Mouse (Mus musculus) ES-E14 (cell line): ENCODE measurements around the gene Vapa. TPM values are rescaled to one million over a fixed set of nuclear protein-coding genes. Genes with fewer than 3 reads are reported as not detected.

Experiments
- DNase-seq: peaks from one replicate; pipeline ENCODE4 v3.0.0-alpha.2; 2013; ENCODE audit warnings: low read depth, low spot score
- H3K27ac ChIP-seq: 2 replicates; pipeline ENCODE4 v1.5.1; 2012; ENCODE audit warnings: low read depth, mild to moderate bottlenecking, low read length, moderate library complexity, mixed read lengths; ENCODE audit not compliant: poor library complexity, insufficient read depth, severe bottlenecking
- H3K36me3 ChIP-seq: 2 replicates; pipeline ENCODE4 v1.6.1; 2012; ENCODE audit warnings: mild to moderate bottlenecking, low read length, moderate library complexity, mixed read lengths; ENCODE audit not compliant: control insufficient read depth, poor library complexity, insufficient read depth, severe bottlenecking
- H3K4me1 ChIP-seq, 2 experiments: fragments of 150-350 bp in 1 of 2; sonication (generic) in 1 of 2; 2 replicates each; pipeline ENCODE4 v1.6.1; 2012; ENCODE audit warnings: low read length in 2 of 2, mild to moderate bottlenecking in 1 of 2, mixed read lengths in 1 of 2; ENCODE audit not compliant: control insufficient read depth in 2 of 2, insufficient read depth in 2 of 2, poor library complexity in 1 of 2
- H3K4me3 ChIP-seq, 2 experiments: fragments of 150-350 bp in 1 of 2; sonication (generic) in 1 of 2; 2 replicates each; pipeline ENCODE4 v1.5.1; 2012; ENCODE audit warnings: low read length in 2 of 2, low read depth in 1 of 2, mild to moderate bottlenecking in 1 of 2, mixed read lengths in 1 of 2; ENCODE audit not compliant: insufficient read depth in 1 of 2, poor library complexity in 1 of 2, severe bottlenecking in 1 of 2
- H3K9ac ChIP-seq: 2 replicates; pipeline ENCODE4 v1.6.1; 2012; ENCODE audit warnings: low read depth, mild to moderate bottlenecking, low read length, mixed read lengths; ENCODE audit not compliant: poor library complexity, insufficient read depth, severe bottlenecking
- H3K9me3 ChIP-seq: fragments of 150-350 bp; sonication (generic); 2 replicates; pipeline ENCODE4 v1.6.1; 2012; ENCODE audit warnings: low read depth, mild to moderate bottlenecking, low read length; ENCODE audit not compliant: control insufficient read depth, insufficient read depth
- CHD2 ChIP-seq: IDR thresholded peaks from 2 replicates; pipeline ENCODE4 v1.6.1; 2014; ENCODE audit warnings: mild to moderate bottlenecking, low read depth, low read length, inconsistent platforms
- HCFC1 ChIP-seq: IDR thresholded peaks from 2 replicates; pipeline ENCODE4 v1.6.1; 2012; ENCODE audit warnings: low read length, inconsistent platforms, borderline replicate concordance; ENCODE audit not compliant: insufficient read depth
- MAFK ChIP-seq: IDR thresholded peaks from 2 replicates; pipeline ENCODE4 v1.6.1; 2014; ENCODE audit warnings: mild to moderate bottlenecking, low read depth, low read length, inconsistent platforms; ENCODE audit not compliant: insufficient read depth
- ZC3H11A ChIP-seq: IDR thresholded peaks from 2 replicates; pipeline ENCODE4 v1.6.1; 2012; ENCODE audit warnings: low read depth, mild to moderate bottlenecking, inconsistent platforms, low read length, borderline replicate concordance
- ZNF384 ChIP-seq: IDR thresholded peaks from 2 replicates; pipeline ENCODE4 v1.6.1; 2012; ENCODE audit warnings: low read depth, low read length, inconsistent platforms
- in situ Hi-C, 2 experiments: fragments of 600-800 bp; cut with MboI; formaldehyde crosslinking; loops; one replicate each; pipeline ENCODE4 v1.15.1; 2025; ENCODE audit warnings: low sequenced_read_pairs in 2 of 2, inconsistent platforms in 1 of 2; ENCODE audit not compliant: unreplicated experiment in 2 of 2
- total RNA-seq: library from RNA; depleted of rRNA; stranded (reverse); fragments of 300-350 nt; gene quantifications from 2 replicates; pipeline ENCODE4 v1.2.3, GENCODE M21; 2012

The Vapa gene
- total RNA-seq, 1 experiment: 78.0 TPM

GRCm38 (mm10) chr17:65558217-65558616, 55.1 kb downstream of the Vapa start:
- in situ Hi-C loops: no loop called here
- H3K9ac ChIP-seq: no peak overlapping the region; the same call in 1 of the 2 replicates
- H3K4me3 ChIP-seq: peak overlapping the region in 1 of 2 experiments; percentile 11; a peak in 2 of 4 replicates
- H3K36me3 ChIP-seq: no peaks in the 10 kb centered on the region
- no peaks in the 10 kb centered on the region for H3K9me3 ChIP-seq
- no peak overlapping the region for H3K27ac ChIP-seq
- peak; percentile 95 for DNase-seq
- H3K4me1 ChIP-seq: peaks cover 0 to 10% of the 10 kb centered on the region in 2 experiments; a peak in 1 of 4 replicates
- TF ChIP-seq MAFK: no peak
- TF ChIP-seq HCFC1: no peak
- peak; percentile 31; the same call in 1 of the 2 replicates for TF ChIP-seq ZC3H11A
- TF ChIP-seq ZNF384: peak; percentile 43; the same call in 1 of the 2 replicates
- no peak for TF ChIP-seq CHD2

DNA sequence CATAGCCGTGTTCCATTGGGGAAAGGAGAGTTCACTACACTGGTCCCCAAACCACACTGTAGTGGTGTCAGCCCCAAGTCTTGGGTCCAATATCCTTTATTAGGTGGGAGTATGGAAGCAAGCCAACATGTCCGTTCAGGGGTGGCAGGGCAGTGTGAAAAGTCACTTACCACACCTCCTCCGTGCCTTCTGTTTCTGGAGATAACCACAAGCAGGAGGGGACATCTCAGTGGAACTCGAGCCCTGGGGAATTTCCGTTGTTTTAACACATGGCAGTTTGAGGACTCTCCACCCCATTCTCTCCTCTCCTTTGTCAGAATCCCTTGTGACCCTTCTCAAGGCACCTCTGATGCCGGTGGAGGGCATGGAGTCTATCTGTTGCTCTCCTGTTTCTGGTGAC, 56.1 kb downstream of the Vapa start:
- Histone ChIP-seq H3K27ac (no peak overlapping the region), H3K4me1 (peaks cover 0 to 10% of the 10 kb centered on the region in 2 experiments; a peak in 1 of 4 replicates), H3K4me3 (no peak overlapping the region), H3K36me3 (no peaks in the 10 kb centered on the region), H3K9me3 (no peaks in the 10 kb centered on the region), H3K9ac (no peak overlapping the region)
- in situ Hi-C loops: no loop called here
- TF ChIP-seq MAFK (no peak), ZC3H11A (no peak), CHD2 (no peak), HCFC1 (no peak), ZNF384 (no peak)
- DNase-seq: no peak

DNA sequence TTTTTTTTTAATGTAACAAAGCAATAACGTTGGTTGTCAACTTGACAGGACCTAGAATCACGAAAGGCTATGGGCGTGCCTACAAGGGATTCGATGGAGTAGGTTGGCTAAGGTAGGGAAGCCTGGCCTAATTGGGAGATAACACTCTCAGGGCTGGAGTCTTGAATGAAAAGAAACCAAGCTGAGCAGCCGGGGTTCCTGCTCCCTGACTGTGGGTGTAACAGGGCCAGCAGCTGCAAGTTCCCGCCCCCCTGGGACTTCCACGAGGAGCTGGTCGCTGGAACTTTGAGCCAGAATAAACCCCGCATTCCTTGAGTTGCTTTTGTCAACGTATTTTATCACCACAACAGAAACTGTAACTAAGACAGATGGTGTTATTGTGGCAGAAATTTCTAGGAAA, 56.6 kb downstream of the Vapa start:
- in situ Hi-C loops: no loop called here
- DNase-seq: no peak
- TF ChIP-seq MAFK (no peak), HCFC1 (no peak), CHD2 (no peak), ZNF384 (no peak), ZC3H11A (no peak)
- H3K9ac ChIP-seq: no peak overlapping the region
- no peaks in the 10 kb centered on the region for H3K36me3 ChIP-seq
- no peaks in the 10 kb centered on the region for H3K9me3 ChIP-seq
- no peak overlapping the region for H3K4me3 ChIP-seq
- no peak overlapping the region for H3K27ac ChIP-seq
- H3K4me1 ChIP-seq: peaks cover 0 to 10% of the 10 kb centered on the region in 2 experiments; a peak in 1 of 4 replicates

DNA sequence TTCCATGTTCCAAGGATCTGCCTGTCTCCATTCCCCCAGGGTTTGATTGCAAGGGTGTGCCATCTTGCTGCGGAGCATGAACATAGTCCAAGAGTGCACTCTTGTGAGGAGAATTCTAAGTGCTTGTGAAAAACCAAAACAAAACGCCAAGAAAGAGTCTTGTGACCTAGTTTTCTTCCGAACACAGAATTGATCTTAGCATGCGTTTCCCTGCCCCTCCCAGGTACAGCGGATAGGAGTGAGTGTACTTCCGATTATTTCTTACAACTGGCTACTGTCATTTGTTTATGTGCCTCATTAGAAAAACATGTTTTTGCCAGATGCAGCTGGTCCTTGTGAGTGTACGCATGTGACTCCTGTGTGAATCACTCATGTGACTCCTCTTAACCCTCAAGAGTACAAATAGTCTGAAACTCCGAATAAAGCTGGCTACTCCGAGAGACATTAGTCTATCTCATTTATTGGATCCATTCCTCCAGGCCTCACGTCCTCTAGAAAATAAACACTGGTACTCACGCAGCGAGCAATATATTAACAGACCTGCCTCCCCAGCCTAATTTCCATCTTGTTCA, 60.8 kb downstream of the Vapa start:
- no peak overlapping the region for H3K9ac ChIP-seq
- DNase-seq: no peak
- no peaks in the 10 kb centered on the region for H3K9me3 ChIP-seq
- H3K36me3 ChIP-seq: no peaks in the 10 kb centered on the region
- no peak overlapping the region for H3K27ac ChIP-seq
- in situ Hi-C loops: no loop called here
- no peak overlapping the region for H3K4me3 ChIP-seq
- H3K4me1 ChIP-seq: peaks cover 0 to 2% of the 10 kb centered on the region in 2 experiments; a peak in 1 of 4 replicates
- no peak for TF ChIP-seq MAFK
- no peak for TF ChIP-seq ZC3H11A
- no peak for TF ChIP-seq HCFC1
- TF ChIP-seq ZNF384: no peak
- no peak for TF ChIP-seq CHD2

GRCm38 (mm10) chr17:65550357-65550756, 63.0 kb downstream of the Vapa start:
- no peak overlapping the region for H3K27ac ChIP-seq
- DNase-seq: no peak
- TF ChIP-seq ZNF384 (no peak), MAFK (no peak), HCFC1 (no peak), ZC3H11A (no peak), CHD2 (no peak)
- no peak overlapping the region for H3K9ac ChIP-seq
- H3K4me3 ChIP-seq: no peak overlapping the region
- no peaks in the 10 kb centered on the region for H3K36me3 ChIP-seq
- in situ Hi-C loops: no loop called here
- H3K4me1 ChIP-seq: peaks cover 0 to 2% of the 10 kb centered on the region in 2 experiments; a peak in 1 of 4 replicates
- no peaks in the 10 kb centered on the region for H3K9me3 ChIP-seq
